9 mouse cellular contexts compared by ENCODE assay signal in genomic region chr19:60939954-60940379, GRCm38 (mm10). TPM values are rescaled to one million over a fixed set of nuclear protein-coding genes. Genes with fewer than 3 reads are reported as not detected.
DNase-seq lines count a peak whose midpoint lies in the region; ATAC-seq and TF ChIP-seq lines count a peak whose summit lies in the region.
"Had no signal": no experiment of that assay in that cellular context is flagged by ENCODE, and none has a peak within 500 bp of the region (broad histone marks: within the 10 kb centered on the region; RNA-seq: fewer than 3 reads in every experiment).

No protein-coding gene starts in this region.

- ATAC-seq in hindbrain, embryonic 13.5 days (ENCODE audit: low FRiP score) = no peak

- H3K9ac ChIP-seq in hindbrain, embryonic 13.5 days = no peak overlapping the region
- H3K9ac ChIP-seq: limb, embryonic 12.5 days had no signal

- peak overlapping the region; percentile 19; the same call in 1 of the 2 replicates for H3K27ac ChIP-seq in layer of hippocampus, adult 2 months
- peak overlapping the region; percentile 67; the same call in 1 of the 2 replicates for H3K27ac ChIP-seq in heart, embryonic 10.5 days
- H3K27ac ChIP-seq in hindbrain, embryonic 13.5 days = no peak overlapping the region
- H3K27ac ChIP-seq: limb, embryonic 12.5 days had no signal

- peaks cover 19% of the 10 kb centered on the region; the same call in 1 of the 2 replicates for H3K4me1 ChIP-seq in heart, embryonic 10.5 days
- H3K4me1 ChIP-seq in hindbrain, embryonic 13.5 days (replicated peaks) = peaks cover 10% of the 10 kb centered on the region

- no peak for TF ChIP-seq CTCF in layer of hippocampus, adult 2 months (conservative IDR thresholded peaks at IDR 0.05)

- DNase-seq in layer of hippocampus, adult 2 months (ENCODE audit: low spot score in 2 of 2) = no peak
- no peak for DNase-seq in layer of hippocampus, adult 9-10 months (ENCODE audit: low spot score)
- peak; percentile 64 for DNase-seq in adipocyte (ENCODE audit: low spot score)
- DNase-seq in heart, embryonic 10.5 days (ENCODE audit: low spot score) = no peak
- peak; percentile 77 for DNase-seq in lung, postnatal 25 days (ENCODE audit: low spot score)
- no peak for DNase-seq in cerebellum, adult 11-12 months
- no peak for DNase-seq in spleen, adult 12 weeks (ENCODE audit: low spot score)

- H3K27me3 ChIP-seq in heart, embryonic 10.5 days (ENCODE audit: insufficient read depth, poor library complexity, severe bottlenecking) = no peaks in the 10 kb centered on the region
- H3K27me3 ChIP-seq in hindbrain, embryonic 13.5 days = no peaks in the 10 kb centered on the region
- H3K27me3 ChIP-seq: limb, embryonic 12.5 days had no signal

- 7% methylated on average over 1 of the region's 1 CpGs for WGBS in heart, embryonic 10.5 days
- 71% methylated on average over 1 of the region's 1 CpGs for WGBS in hindbrain, embryonic 13.5 days

- no peaks in the 10 kb centered on the region for H3K9me3 ChIP-seq in heart, embryonic 10.5 days
- H3K9me3 ChIP-seq in hindbrain, embryonic 13.5 days = no peaks in the 10 kb centered on the region
- H3K9me3 ChIP-seq: limb, embryonic 12.5 days had no signal

- no peak overlapping the region for H3K4me2 ChIP-seq in hindbrain, embryonic 13.5 days
- H3K4me2 ChIP-seq: limb, embryonic 12.5 days had no signal

- no peak overlapping the region for H3K4me3 ChIP-seq in layer of hippocampus, adult 2 months
- H3K4me3 ChIP-seq in heart, embryonic 10.5 days = no peak overlapping the region
- no peak overlapping the region for H3K4me3 ChIP-seq in hindbrain, embryonic 13.5 days
- H3K4me3 ChIP-seq: limb, embryonic 12.5 days had no signal

- H3K36me3 ChIP-seq in heart, embryonic 10.5 days = no peaks in the 10 kb centered on the region
- no peaks in the 10 kb centered on the region for H3K36me3 ChIP-seq in hindbrain, embryonic 13.5 days
- H3K36me3 ChIP-seq: limb, embryonic 12.5 days had no signal

RNA-seq across cellular contexts. Expression of gene Grk5, which starts 50.4 kb away (rescaled TPM):
- 10 to 100 TPM; 10.4 to 11.5 TPM for total RNA-seq in layer of hippocampus, adult 2 months (2021)
- polyA plus RNA-seq in heart, embryonic 10.5 days (2016; fragmentation: Nextera tagmentation; extraction: Ambion mirVana) = 4.2 and 4.3 TPM in 2 replicates
- 2.2 and 2.3 TPM in 2 replicates for polyA plus RNA-seq in hindbrain, embryonic 13.5 days (2015; fragmentation: Nextera tagmentation; extraction: Ambion mirVana)

Comparison
In these comparisons a context has a peak if more than half of its experiments do, and no peak if none do; other contexts are left out.
1. DNase-seq: peak in adipocyte (single experiment) and lung, postnatal 25 days (single experiment); none in layer of hippocampus, adult 2 months (0 of 2), layer of hippocampus, adult 9-10 months (single experiment), heart, embryonic 10.5 days (single experiment), cerebellum, adult 11-12 months (single experiment) and spleen, adult 12 weeks (single experiment).